Mouse (Mus musculus) embryo, embryonic 11 days (tissue): Measurements from ENCODE around the gene Olfr1431.
"Not testable (repeated sequence)": the region's sequence is repeated elsewhere in the genome, so short reads cannot be mapped to it uniquely, and the experiment has no call there.

Experiments used
- DNase-seq: peaks from one replicate; pipeline ENCODE4 v3.0.0-alpha.2; 2015

Gene Olfr1431

DNA sequence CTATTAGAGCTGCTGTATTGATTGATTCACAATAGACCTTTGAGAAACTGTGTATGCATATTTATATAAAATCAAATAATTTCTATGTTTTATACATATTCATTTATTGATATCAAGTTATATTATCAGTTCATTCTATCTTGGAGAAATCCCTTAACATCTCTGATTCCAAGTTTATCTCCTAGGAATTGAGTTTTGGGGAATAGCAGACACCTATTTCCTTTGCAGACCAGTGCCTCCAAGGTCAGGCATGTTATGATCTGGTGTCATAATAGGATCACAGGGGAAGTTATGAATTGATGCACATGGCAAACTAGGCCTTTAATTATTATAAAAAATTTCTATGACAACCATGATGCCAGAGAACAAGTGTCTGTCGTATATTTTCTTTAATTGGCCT is at the start of gene Olfr1431:
Olfr1431 (plus strand) TSS at position 301 of the 400 bp plus-strand sequence.
- no peak for DNase-seq

DNA sequence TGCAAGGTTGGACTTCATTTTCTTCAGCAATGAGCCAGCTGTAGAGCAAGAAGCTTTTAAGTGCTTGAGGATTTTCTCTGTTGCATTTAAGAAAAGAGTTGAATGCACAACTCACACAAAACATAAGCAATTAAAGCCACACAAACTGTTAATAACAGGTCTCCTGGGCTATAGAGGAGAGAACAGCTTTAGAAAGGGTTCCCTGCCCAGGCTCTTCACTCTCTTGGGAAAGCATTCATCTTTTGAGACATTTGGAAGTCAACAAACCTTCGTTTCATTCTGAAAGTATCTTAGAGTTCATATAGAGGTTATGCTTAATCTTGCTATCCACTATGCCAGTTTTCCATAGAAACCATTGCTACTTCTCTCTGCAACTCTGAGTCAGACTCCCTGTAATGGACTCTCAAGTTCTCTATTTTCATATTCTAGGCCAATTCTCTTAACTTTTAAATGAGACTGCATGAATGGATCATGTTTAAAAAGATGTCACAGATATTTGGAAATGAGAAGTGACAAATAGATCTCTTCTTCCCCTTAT is 30.3 kb upstream of the Olfr1431 start, which contains the start of gene Olfr1555-ps1:
Olfr1555-ps1 (minus strand) TSS at position 51 of the 538 bp plus-strand sequence.
- not testable (repeated sequence) for DNase-seq

DNA sequence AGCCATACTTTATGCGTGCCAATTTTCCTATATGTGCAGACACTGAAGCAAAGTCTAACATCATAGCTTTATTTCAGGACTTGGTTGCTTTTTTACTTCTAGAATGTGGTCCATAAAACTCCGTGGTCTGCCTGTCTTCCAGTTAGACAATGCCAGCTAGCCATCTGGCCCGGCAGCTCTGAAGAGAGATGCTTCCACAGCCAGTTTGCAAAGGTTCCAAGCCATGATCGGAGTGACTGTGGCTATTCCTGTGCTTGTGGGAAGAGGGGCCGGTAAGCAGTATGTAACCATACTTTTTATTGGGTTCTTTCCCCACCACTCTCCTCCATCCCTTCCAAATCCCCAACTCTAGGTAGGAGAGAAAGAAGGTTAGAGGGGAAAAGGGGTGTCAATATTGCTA is 25.0 kb upstream of the Olfr1431 start:
- not testable (repeated sequence) for DNase-seq

DNA sequence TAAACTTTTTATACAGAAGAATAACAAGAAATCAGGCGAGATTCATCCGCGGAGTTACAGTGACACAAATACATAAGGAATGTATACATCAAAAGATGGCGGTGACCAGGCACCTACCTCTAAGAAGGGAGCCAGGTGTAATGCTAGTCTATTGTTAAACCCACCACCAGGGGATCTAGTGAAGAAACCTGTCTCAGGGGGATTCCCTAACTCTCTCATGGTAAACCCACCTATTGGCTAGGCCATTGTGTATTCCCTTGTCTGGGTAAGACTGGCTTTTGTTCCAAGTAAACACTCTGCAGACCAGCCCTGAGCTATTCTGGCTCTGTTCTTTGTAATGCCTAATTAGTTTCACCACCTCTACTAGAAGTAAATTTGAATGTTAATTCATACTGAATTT is 1.4 kb upstream of the Olfr1431 start:
- DNase-seq = not testable (repeated sequence)

DNA sequence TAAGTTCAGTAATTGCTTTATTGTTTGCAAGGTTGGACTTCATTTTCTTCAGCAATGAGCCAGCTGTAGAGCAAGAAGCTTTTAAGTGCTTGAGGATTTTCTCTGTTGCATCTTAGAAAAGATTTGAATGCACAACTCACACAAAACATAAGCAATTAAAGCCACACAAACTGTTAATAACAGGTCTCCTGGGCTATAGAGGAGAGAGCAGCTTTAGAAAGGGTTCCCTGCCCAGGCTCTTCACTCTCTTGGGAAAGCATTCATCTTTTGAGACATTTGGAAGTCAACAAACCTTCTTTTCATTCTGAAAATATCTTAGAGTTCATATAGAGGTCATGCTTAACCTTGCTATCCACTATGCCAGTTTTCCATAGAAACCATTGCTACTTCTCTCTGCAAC is 32.1 kb downstream of the Olfr1431 start, which contains the start of gene Olfr1432:
Olfr1432 (minus strand) TSS at position 101 of the 400 bp plus-strand sequence.
- not testable (repeated sequence) for DNase-seq

DNA sequence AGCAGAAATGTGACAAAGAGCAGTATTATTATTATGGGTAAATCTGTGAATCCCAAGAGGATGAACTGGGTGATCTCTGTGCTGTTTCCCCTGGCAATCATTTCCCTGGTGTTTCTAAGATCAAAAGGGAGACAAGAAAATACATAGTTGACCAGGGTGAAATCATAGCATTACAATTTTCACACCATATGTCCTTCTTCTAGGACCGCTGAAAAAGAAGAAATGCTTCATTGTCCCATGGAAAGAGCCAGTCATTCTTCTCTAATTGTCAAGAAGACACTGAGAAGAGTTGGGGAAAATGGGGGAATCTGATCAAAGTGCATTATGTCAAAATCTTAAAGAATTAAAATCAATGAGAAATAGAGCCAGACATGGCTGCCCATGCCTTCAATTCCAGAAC is 41.1 kb downstream of the Olfr1431 start, which contains the start of gene Olfr262:
Olfr262 (minus strand) TSS at position 101 of the 400 bp plus-strand sequence.
- DNase-seq = no peak

DNA sequence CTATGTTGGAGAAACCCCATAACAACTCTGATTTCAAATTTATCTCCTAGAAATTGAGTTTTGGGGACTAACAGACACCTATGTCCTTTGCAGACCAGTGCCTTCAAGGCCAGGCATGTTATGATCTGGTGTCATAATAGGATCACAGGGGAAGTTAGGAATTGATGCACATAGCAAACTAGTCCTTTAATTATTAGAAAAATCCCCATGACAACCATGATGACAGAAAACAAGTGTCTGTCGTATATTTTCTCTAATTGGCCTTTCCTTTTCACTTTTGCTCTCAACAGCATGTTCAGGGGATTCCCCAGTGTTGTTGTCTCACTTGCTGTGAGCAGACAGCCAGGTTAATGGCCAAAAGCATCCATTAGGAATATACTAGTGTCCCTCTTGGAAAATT is 60.3 kb downstream of the Olfr1431 start, which contains the start of gene Olfr235:
Olfr235 (plus strand) TSS at position 301 of the 400 bp plus-strand sequence.
- DNase-seq = no peak
